Mouse (Mus musculus) embryonic facial prominence, embryonic 14.5 days (tissue): ENCODE results near the gene Vamp9. TPM values are rescaled to one million over a fixed set of nuclear protein-coding genes. Genes with fewer than 3 reads are reported as not detected.
A peak's percentile ranks its signal among the peaks of the same experiment; 100 is the strongest.

Experiments used
- ATAC-seq: fragments of 200-750 bp; cut with Nextera tagmentation; 2 replicates; pipeline ENCODE4 v1.8.0; 2017; ENCODE audit warnings: low read depth, moderate number of reproducible peaks, moderate TSS enrichment
- DNase-seq: peaks from one replicate; pipeline ENCODE4 v3.0.0-alpha.2; 2015; ENCODE audit warnings: low spot score
- H3K27ac ChIP-seq: fragments of 300-500 bp; sonication (generic); replicated peaks from 2 replicates; pipeline ENCODE4 v1.5.1; 2014; ENCODE audit warnings: low read depth, mild to moderate bottlenecking, low read length, moderate library complexity
- H3K27me3 ChIP-seq: fragments of 300-500 bp; sonication (generic); replicated peaks from 2 replicates; pipeline ENCODE4 v1.6.1; 2014; ENCODE audit warnings: low read length; ENCODE audit not compliant: control insufficient read depth, insufficient read depth
- H3K36me3 ChIP-seq: fragments of 300-500 bp; sonication (generic); 2 replicates; pipeline ENCODE4 v1.6.1; 2014; ENCODE audit warnings: low read length, mixed read lengths; ENCODE audit not compliant: control insufficient read depth, insufficient read depth
- H3K4me1 ChIP-seq: fragments of 300-500 bp; sonication (generic); 2 replicates; pipeline ENCODE4 v1.6.1; 2014; ENCODE audit warnings: antibody characterized with exemption, low read length; ENCODE audit not compliant: control insufficient read depth, insufficient read depth
- H3K4me2 ChIP-seq: fragments of 300-500 bp; sonication (generic); 2 replicates; pipeline ENCODE4 v1.6.1; 2014; ENCODE audit warnings: low read depth, mild to moderate bottlenecking, low read length, moderate library complexity, mixed read lengths
- H3K4me3 ChIP-seq: fragments of 300-500 bp; sonication (generic); 2 replicates; pipeline ENCODE4 v1.5.1; 2014; ENCODE audit warnings: low read depth, mild to moderate bottlenecking, low read length
- H3K9ac ChIP-seq: fragments of 300-500 bp; sonication (generic); 2 replicates; pipeline ENCODE4 v1.6.1; 2014; ENCODE audit warnings: low read depth, mild to moderate bottlenecking, low read length, moderate library complexity, mixed read lengths
- H3K9me3 ChIP-seq: fragments of 300-500 bp; sonication (generic); 2 replicates; pipeline ENCODE4 v1.6.1; 2016; ENCODE audit warnings: low read length; ENCODE audit not compliant: control insufficient read depth
- WGBS: fragments of 180-500 bp; shearing (Covaris S2); extraction: QIAGEN DNeasy Blood & Tissue Kit; methylation state at CpG from one replicate; pipeline ENCODE4 v1.1.7; 2014; 5-methylcytosine and 5-hydroxymethylcytosine counted together
- polyA plus RNA-seq: library from polyadenylated mRNA; unstranded; fragments of >200 nt; fragmentation: Nextera tagmentation; extraction: Ambion mirVana; gene quantifications from 2 replicates; pipeline ENCODE4 v1.2.1, GENCODE M21; 2014

Vamp9 gene
- polyA plus RNA-seq, 1 experiment from 2014 or later: not detected

DNA sequence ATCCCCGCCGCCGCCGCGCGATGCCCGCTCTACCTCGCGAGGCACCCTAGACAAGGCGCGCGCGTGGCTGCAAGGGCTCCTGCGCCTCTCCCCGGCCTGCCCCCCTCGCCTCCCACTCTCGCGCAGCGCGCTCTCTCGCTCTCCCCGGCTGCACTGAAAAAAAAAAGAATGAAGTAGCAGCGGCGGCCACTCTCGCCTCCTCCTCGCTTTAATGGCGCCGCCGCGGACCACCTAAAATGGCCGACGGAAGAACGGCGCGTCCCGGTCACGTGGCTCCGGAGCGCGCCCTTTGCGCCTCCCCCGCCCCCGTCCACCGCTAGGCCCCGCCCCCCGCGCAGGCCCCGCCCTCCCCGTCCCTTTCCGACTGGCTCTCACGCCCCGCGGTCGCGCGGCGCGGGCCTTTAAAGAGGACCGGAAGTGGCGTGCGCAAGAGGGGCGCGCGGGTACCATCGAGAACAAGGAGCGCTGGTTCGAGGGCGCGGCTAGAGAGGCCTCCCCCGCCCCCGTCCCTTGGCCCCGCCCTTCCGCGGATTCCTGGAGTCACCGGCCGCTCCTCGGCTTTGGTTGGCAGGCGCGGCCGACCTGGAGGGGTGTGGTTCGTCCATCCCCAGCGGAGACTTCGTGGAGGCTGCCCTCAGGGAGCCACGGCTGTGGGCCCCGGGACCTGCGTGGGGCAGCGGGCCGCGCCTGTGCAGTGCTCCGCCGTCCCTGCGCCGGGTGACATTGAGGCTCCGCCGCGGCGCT lies 72.8 kb downstream of the Vamp9 start, which contains the start of the genes Hnrnpd and 4930524J08Rik:
Hnrnpd (minus strand) TSS at position 240 of the 744 bp plus-strand sequence.
4930524J08Rik (plus strand) TSS at position 363 of the 744 bp plus-strand sequence.
- peak within 1 kb of the TSS; percentile 100 for H3K27ac ChIP-seq
- H3K27me3 ChIP-seq: no peaks in the 10 kb centered on the region
- H3K4me1 ChIP-seq: peaks cover 23% of the 10 kb centered on the region
- under 1% methylated on average over 65 of the region's 97 CpGs for WGBS
- DNase-seq (peak; percentile 99), ATAC-seq (peak; percentile 97)
- 0 out of 2 replicates have a peak, but pooled peaks cover 4% of the 10 kb centered on the region for H3K9me3 ChIP-seq
- H3K4me2 ChIP-seq: peak within 1 kb of the TSS; percentile 93
- peak within 1 kb of the TSS; percentile 99 for H3K9ac ChIP-seq
- peaks cover 8% of the 10 kb centered on the region; the same call in 1 of the 2 replicates for H3K36me3 ChIP-seq
- H3K4me3 ChIP-seq: peak within 1 kb of the TSS; percentile 99

DNA sequence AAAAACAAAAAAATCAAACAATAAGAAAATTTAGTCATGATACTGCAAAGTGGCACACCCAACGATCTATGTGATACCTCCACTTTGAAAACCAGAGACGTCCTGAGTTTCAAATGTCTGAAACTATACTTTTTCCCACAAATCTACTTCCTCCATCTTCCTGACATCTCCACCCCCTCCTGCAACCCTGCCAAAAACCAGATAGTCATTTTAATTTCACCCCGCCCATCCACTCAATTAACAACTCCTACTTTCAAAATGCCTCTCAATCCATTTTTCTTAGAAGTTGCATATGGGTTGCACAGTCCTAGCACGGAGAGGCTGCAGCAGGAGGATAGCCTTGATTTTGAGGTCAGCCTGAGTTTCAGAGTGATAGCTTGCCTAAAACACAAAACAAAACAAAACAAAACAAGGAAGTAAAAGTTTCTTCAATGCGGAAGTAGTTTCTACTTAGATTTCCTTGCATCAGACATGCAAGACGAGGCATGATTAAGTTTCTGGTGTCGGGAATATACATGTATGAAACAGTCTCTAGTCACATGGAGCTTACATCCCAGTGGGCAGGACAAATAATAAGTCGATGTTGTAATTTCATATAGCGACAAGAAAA lies 77.5 kb downstream of the Vamp9 start:
- Histone ChIP-seq H3K4me3 (no peak overlapping the region), H3K9ac (no peak overlapping the region), H3K36me3 (no peaks in the 10 kb centered on the region), H3K27ac (no peak overlapping the region), H3K9me3 (0 out of 2 replicates have a peak, but pooled peaks cover 4% of the 10 kb centered on the region), H3K4me2 (no peak overlapping the region), H3K4me1 (peaks cover 3% of the 10 kb centered on the region; the same call in 1 of the 2 replicates), H3K27me3 (no peaks in the 10 kb centered on the region)
- DNase-seq (no peak), ATAC-seq (no peak)
- 86% methylated on average over 9 of the region's 9 CpGs for WGBS

DNA sequence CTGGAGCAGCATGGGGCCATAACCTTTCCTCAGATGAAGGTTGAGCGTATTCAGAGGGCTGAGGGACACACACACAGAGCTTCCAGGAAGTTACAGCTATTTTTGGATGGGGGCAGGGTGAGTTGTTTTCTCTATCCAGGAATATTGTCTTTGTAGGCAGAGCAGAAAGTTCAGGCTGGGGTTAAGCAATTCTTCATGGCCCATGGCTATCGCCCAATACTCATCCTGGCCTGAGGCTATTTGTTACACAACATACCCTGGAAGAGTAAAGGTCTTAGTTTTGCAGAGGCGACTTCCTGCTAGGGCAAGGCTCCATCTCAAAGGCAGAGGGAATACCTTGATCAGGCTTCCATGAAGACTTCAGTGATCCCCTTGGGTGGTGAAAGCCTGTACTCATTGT lies 88.1 kb downstream of the Vamp9 start:
- 69% methylated on average over 3 of the region's 3 CpGs for WGBS
- no peak overlapping the region for H3K9ac ChIP-seq
- H3K36me3 ChIP-seq: no peaks in the 10 kb centered on the region
- no peaks in the 10 kb centered on the region for H3K4me1 ChIP-seq
- H3K4me2 ChIP-seq: no peak overlapping the region
- no peak for DNase-seq
- ATAC-seq: no peak
- no peak overlapping the region for H3K4me3 ChIP-seq
- no peaks in the 10 kb centered on the region for H3K27me3 ChIP-seq
- H3K27ac ChIP-seq: no peak overlapping the region
- no peaks in the 10 kb centered on the region for H3K9me3 ChIP-seq

DNA sequence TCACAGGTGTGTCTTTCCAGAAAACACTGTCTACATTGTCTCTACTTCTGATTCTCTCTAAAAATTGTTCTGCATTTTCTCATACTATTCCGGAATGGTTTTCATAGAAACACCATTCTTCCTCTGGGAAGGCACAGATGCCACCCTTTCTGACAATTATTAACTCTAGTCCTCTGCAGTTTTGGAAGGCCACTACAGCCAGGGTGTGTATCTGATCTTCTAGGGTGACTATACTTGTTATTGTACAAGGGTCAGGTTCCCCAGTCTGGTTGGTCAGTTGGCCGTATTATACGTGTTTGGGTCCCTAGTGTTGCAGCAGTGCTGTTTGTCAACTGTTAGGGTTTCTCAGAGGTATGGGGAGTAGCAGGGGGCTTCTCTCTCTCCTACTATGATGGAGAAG lies 88.6 kb downstream of the Vamp9 start:
- no peak for DNase-seq
- Histone ChIP-seq H3K36me3 (no peaks in the 10 kb centered on the region), H3K27ac (no peak overlapping the region), H3K4me2 (no peak overlapping the region), H3K27me3 (no peaks in the 10 kb centered on the region), H3K4me1 (no peaks in the 10 kb centered on the region), H3K9ac (no peak overlapping the region), H3K4me3 (no peak overlapping the region), H3K9me3 (no peaks in the 10 kb centered on the region)
- no peak for ATAC-seq
- 89% methylated on average over 3 of the region's 3 CpGs for WGBS

DNA sequence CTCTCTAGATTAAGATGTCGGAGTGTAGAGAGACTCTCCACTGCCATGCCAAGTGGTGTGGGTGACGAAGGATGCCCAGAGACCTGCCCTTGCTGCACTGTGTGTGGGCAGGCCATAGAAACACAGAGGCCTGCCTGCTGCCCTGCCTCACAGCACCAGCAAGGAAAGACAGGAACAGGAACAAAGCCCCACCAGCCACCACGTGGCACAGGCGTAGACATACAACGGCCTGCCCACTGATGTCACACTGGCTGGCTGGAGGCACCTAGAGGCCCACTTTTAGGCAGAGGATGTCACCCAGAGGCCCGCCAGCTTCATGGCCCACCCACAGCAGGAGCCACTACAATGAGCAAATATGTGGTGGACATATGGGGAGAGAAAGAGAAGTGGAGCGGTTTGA lies 94.0 kb downstream of the Vamp9 start:
- no peaks in the 10 kb centered on the region for H3K36me3 ChIP-seq
- no peak overlapping the region for H3K27ac ChIP-seq
- H3K9me3 ChIP-seq: no peaks in the 10 kb centered on the region
- no peak overlapping the region for H3K9ac ChIP-seq
- H3K4me3 ChIP-seq: no peak overlapping the region
- no peak for ATAC-seq
- H3K4me2 ChIP-seq: no peak overlapping the region
- 81% methylated on average over 7 of the region's 7 CpGs for WGBS
- no peak for DNase-seq
- H3K27me3 ChIP-seq: no peaks in the 10 kb centered on the region
- H3K4me1 ChIP-seq: no peaks in the 10 kb centered on the region

DNA sequence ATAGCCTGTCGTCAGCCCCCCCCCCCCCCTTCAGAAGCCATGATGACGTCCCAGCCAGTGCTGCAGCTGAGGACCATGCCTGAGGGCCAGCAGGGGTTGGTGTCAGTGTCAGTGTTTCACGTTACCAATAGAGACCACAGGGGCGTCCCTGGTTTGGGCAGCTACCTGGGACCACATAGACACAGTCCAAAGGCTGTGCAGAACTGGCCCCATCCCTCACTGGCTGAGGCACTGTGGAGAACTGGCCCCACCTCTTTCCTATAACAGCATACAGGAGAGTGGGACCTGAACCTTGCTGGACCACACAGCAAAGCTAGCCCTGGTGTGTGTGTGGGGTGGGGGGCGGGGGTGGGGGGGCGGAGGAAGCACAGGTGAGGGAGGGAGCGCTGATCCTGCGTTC lies 94.4 kb downstream of the Vamp9 start:
- ATAC-seq (no peak), DNase-seq (no peak)
- no peak overlapping the region for H3K4me2 ChIP-seq
- H3K9ac ChIP-seq: no peak overlapping the region
- no peaks in the 10 kb centered on the region for H3K9me3 ChIP-seq
- H3K27me3 ChIP-seq: no peaks in the 10 kb centered on the region
- H3K36me3 ChIP-seq: no peaks in the 10 kb centered on the region
- H3K27ac ChIP-seq: no peak overlapping the region
- no peak overlapping the region for H3K4me3 ChIP-seq
- H3K4me1 ChIP-seq: no peaks in the 10 kb centered on the region
- WGBS: 33% methylated on average over 3 of the region's 8 CpGs

Other genes with a start within 250 kb of the Vamp9 start
- 6.5 and 7.1 TPM in 2 replicates for gene Rasgef1b, start 177.2 kb upstream of the Vamp9 start, polyA plus RNA-seq
- gene Hnrnpd, start 72.7 kb downstream of the Vamp9 start, polyA plus RNA-seq: 127 and 140 TPM in 2 replicates
- gene 4930524J08Rik, start 72.8 kb downstream of the Vamp9 start, polyA plus RNA-seq: 1.7 and 2.4 TPM in 2 replicates
- 148 and 178 TPM in 2 replicates for gene Hnrnpdl, start 133.4 kb downstream of the Vamp9 start, polyA plus RNA-seq
- gene Enoph1, start 133.7 kb downstream of the Vamp9 start, polyA plus RNA-seq: 37.2 and 37.6 TPM in 2 replicates